Mouse (Mus musculus): Measurements from ENCODE around the gene Gtf3c5. TPM values are rescaled to one million over a fixed set of nuclear protein-coding genes. Genes with fewer than 3 reads are reported as not detected.

Gene Gtf3c5
- polyA plus RNA-seq, 1 experiment from 2014 or later, result 20.7 TPM

Small RNA genes lying within 50 kb of the gene (microRNA-seq; reads per million reads assigned to microRNA genes)
- not detected for gene Gm22824 (ENCODE audit: borderline number of aligned reads)

Other genes with a start within 250 kb of the Gtf3c5 start
- gene Ppp1r26, start 137.0 kb downstream of the Gtf3c5 start, polyA plus RNA-seq (2015; fragmentation: Nextera tagmentation; extraction: Ambion mirVana), result 0.16 and 0.24 TPM in 2 replicates
- gene 1700007K13Rik, start 117.4 kb downstream of the Gtf3c5 start, polyA plus RNA-seq (2015; fragmentation: Nextera tagmentation; extraction: Ambion mirVana), result 0.57 and 1.3 TPM in 2 replicates
- gene Mrps2, start 115.7 kb downstream of the Gtf3c5 start, polyA plus RNA-seq (2015; fragmentation: Nextera tagmentation; extraction: Ambion mirVana), result 34.4 and 39.5 TPM in 2 replicates
- gene Gbgt1, start 86.9 kb downstream of the Gtf3c5 start, polyA plus RNA-seq (2015; fragmentation: Nextera tagmentation; extraction: Ambion mirVana), result 0.35 and 0.88 TPM in 2 replicates
- gene Gm10134, start 77.7 kb downstream of the Gtf3c5 start, polyA plus RNA-seq (2015; fragmentation: Nextera tagmentation; extraction: Ambion mirVana), result 2.6 and 3.6 TPM in 2 replicates
- gene Ralgds, start 70.6 kb downstream of the Gtf3c5 start, polyA plus RNA-seq (2015; fragmentation: Nextera tagmentation; extraction: Ambion mirVana), result 13.3 and 15.7 TPM in 2 replicates
- gene Cel, start 20.3 kb downstream of the Gtf3c5 start, polyA plus RNA-seq (2015; fragmentation: Nextera tagmentation; extraction: Ambion mirVana), result 0.44 and 0.50 TPM in 2 replicates
- gene Gfi1b, start 38.2 kb upstream of the Gtf3c5 start, polyA plus RNA-seq (2015; fragmentation: Nextera tagmentation; extraction: Ambion mirVana), result 1.1 and 1.8 TPM in 2 replicates
- 8.0 and 10.8 TPM in 2 replicates for gene Tsc1, start 57.5 kb upstream of the Gtf3c5 start, polyA plus RNA-seq (2015; fragmentation: Nextera tagmentation; extraction: Ambion mirVana)
- 1.9 and 3.2 TPM in 2 replicates for gene Spaca9, start 116.0 kb upstream of the Gtf3c5 start, polyA plus RNA-seq (2015; fragmentation: Nextera tagmentation; extraction: Ambion mirVana)
- 0.90 and 1.0 TPM in 2 replicates for gene Ak8, start 116.4 kb upstream of the Gtf3c5 start, polyA plus RNA-seq (2015; fragmentation: Nextera tagmentation; extraction: Ambion mirVana)